Mouse (Mus musculus) MEL (cell line): ENCODE measurements at regions not wholly inside any gene's neighbourhood (a gene's known extent, or its start where the extent isn't known, plus 50 kb on each side); places are given as distances from the start of the nearest gene placed in this dataset.
A peak's percentile ranks its signal among the peaks of the same experiment; 100 is the strongest.

Experiments used
- DNase-seq: peaks from one replicate; pipeline ENCODE4 v3.0.0; 2011; ENCODE audit warnings: low read depth, low spot score
- H3K27ac ChIP-seq: 2 replicates; pipeline ENCODE4 v1.5.1; 2012; ENCODE audit warnings: low read depth, mild to moderate bottlenecking, control low read depth, low read length, moderate library complexity; ENCODE audit not compliant: control insufficient read depth
- H3K27me3 ChIP-seq, 2 experiments: fragments of 150-350 bp in 1 of 2; sonication (generic) in 1 of 2; 2 replicates each; pipeline ENCODE4 v1.6.1; 2012; ENCODE audit warnings: low read length in 2 of 2, mild to moderate bottlenecking in 2 of 2, improper control_type of control experiment in 1 of 2, moderate library complexity in 1 of 2; ENCODE audit not compliant: insufficient read depth in 2 of 2, control insufficient read depth in 1 of 2
- H3K36me3 ChIP-seq, 2 experiments: 2 replicates each; pipeline ENCODE4 v1.6.1; 2012 to 2014; ENCODE audit warnings: low read length in 2 of 2, improper control_type of control experiment in 1 of 2, inconsistent platforms in 1 of 2, mild to moderate bottlenecking in 1 of 2; ENCODE audit not compliant: insufficient read depth in 2 of 2, control insufficient read depth in 1 of 2
- H3K4me1 ChIP-seq, 2 experiments: fragments of 150-350 bp in 1 of 2; sonication (generic) in 1 of 2; 2 replicates each; pipeline ENCODE4 v1.6.1; 2012; ENCODE audit warnings: low read length in 2 of 2, improper control_type of control experiment in 1 of 2, mild to moderate bottlenecking in 1 of 2; ENCODE audit not compliant: insufficient read depth in 2 of 2, control insufficient read depth in 1 of 2
- H3K4me3 ChIP-seq, 2 experiments: fragments of 150-350 bp in 1 of 2; sonication (generic) in 1 of 2; 2 replicates each; pipeline ENCODE4 v1.5.1; 2012; ENCODE audit warnings: low read depth in 2 of 2, low read length in 2 of 2, mild to moderate bottlenecking in 2 of 2, moderate library complexity in 2 of 2, control low read depth in 1 of 2, improper control_type of control experiment in 1 of 2; ENCODE audit not compliant: control insufficient read depth in 1 of 2, insufficient read depth in 1 of 2
- H3K79me2 ChIP-seq: 2 replicates; pipeline ENCODE4 v1.6.1; 2012; ENCODE audit warnings: mild to moderate bottlenecking, low read length, moderate library complexity; ENCODE audit not compliant: control insufficient read depth, poor library complexity, insufficient read depth
- H3K9ac ChIP-seq: 2 replicates; pipeline ENCODE4 v1.6.1; 2012; ENCODE audit warnings: low read depth, mild to moderate bottlenecking, control low read depth, low read length, moderate library complexity; ENCODE audit not compliant: control insufficient read depth, poor library complexity, severe bottlenecking
- H3K9me3 ChIP-seq: fragments of 150-350 bp; sonication (generic); replicated peaks from 2 replicates; pipeline ENCODE4 v1.6.1; 2012; ENCODE audit warnings: mild to moderate bottlenecking, low read length, improper control_type of control experiment, moderate library complexity; ENCODE audit not compliant: insufficient read depth
- BHLHE40 ChIP-seq: IDR thresholded peaks from 2 replicates; pipeline ENCODE4 v1.6.1; 2012; ENCODE audit warnings: low read depth, mild to moderate bottlenecking, inconsistent platforms, low read length, improper control_type of control experiment, borderline replicate concordance
- CHD2 ChIP-seq: IDR thresholded peaks from 2 replicates; pipeline ENCODE4 v1.6.1; 2011; ENCODE audit warnings: low read length, improper control_type of control experiment
- CTCF ChIP-seq, 3 experiments: IDR thresholded peaks in 2 of 3; conservative IDR thresholded peaks in 1 of 3; 2 replicates each; pipeline ENCODE4 v1.5.1; 2011 to 2012; ENCODE audit warnings: low read length in 3 of 3, low read depth in 2 of 3, mild to moderate bottlenecking in 2 of 3, improper control_type of control experiment in 1 of 3, inconsistent platforms in 1 of 3, mixed read lengths in 1 of 3, moderate library complexity in 1 of 3; ENCODE audit not compliant: control insufficient read depth in 1 of 3, insufficient read depth in 1 of 3, poor library complexity in 1 of 3, severe bottlenecking in 1 of 3
- ETS1 ChIP-seq: IDR thresholded peaks from 2 replicates; pipeline ENCODE4 v1.6.1; 2012; ENCODE audit warnings: low read depth, mild to moderate bottlenecking, inconsistent platforms, low read length, improper control_type of control experiment, moderate library complexity
- JUND ChIP-seq: IDR thresholded peaks from 2 replicates; pipeline ENCODE4 v1.6.1; 2011; ENCODE audit warnings: low read depth, mild to moderate bottlenecking, improper control_type of control experiment, low read length
- MAFK ChIP-seq: IDR thresholded peaks from 2 replicates; pipeline ENCODE4 v1.6.1; 2011; ENCODE audit warnings: low read depth, mild to moderate bottlenecking, low read length, improper control_type of control experiment, borderline replicate concordance
- MAX ChIP-seq: IDR thresholded peaks from 2 replicates; pipeline ENCODE4 v1.6.1; 2011; ENCODE audit warnings: low read length, improper control_type of control experiment
- MEF2A ChIP-seq: IDR thresholded peaks from 2 replicates; pipeline ENCODE4 v1.6.1; 2014; ENCODE audit warnings: low read depth, mild to moderate bottlenecking, inconsistent platforms, low read length, improper control_type of control experiment; ENCODE audit not compliant: poor library complexity, insufficient replicate concordance, severe bottlenecking; ENCODE audit errors: extremely low read depth
- MXI1 ChIP-seq: IDR thresholded peaks from 2 replicates; pipeline ENCODE4 v1.6.1; 2011; ENCODE audit warnings: mild to moderate bottlenecking, low read depth, low read length, improper control_type of control experiment
- MYB ChIP-seq: IDR thresholded peaks from 2 replicates; pipeline ENCODE4 v1.6.1; 2011; ENCODE audit warnings: mild to moderate bottlenecking, low read depth, low read length, improper control_type of control experiment
- NRF1 ChIP-seq: IDR thresholded peaks from 2 replicates; pipeline ENCODE4 v1.6.1; 2014; ENCODE audit warnings: low read depth, mild to moderate bottlenecking, inconsistent platforms, low read length, improper control_type of control experiment, moderate library complexity; ENCODE audit not compliant: poor library complexity, insufficient read depth, severe bottlenecking
- RAD21 ChIP-seq: IDR thresholded peaks from 2 replicates; pipeline ENCODE4 v1.6.1; 2011; ENCODE audit warnings: mild to moderate bottlenecking, low read depth, low read length, improper control_type of control experiment
- RCOR1 ChIP-seq: IDR thresholded peaks from 2 replicates; pipeline ENCODE4 v1.6.1; 2012; ENCODE audit warnings: low read depth, mild to moderate bottlenecking, inconsistent platforms, low read length, improper control_type of control experiment
- SMC3 ChIP-seq: IDR thresholded peaks from 2 replicates; pipeline ENCODE4 v1.6.1; 2011; ENCODE audit warnings: low read depth, low read length, improper control_type of control experiment
- TAL1 ChIP-seq: IDR thresholded peaks from 2 replicates; pipeline ENCODE4 v1.6.1; 2012; ENCODE audit warnings: mild to moderate bottlenecking, inconsistent platforms, low read length, moderate library complexity, mixed read lengths
- ZC3H11A ChIP-seq: IDR thresholded peaks from 2 replicates; pipeline ENCODE4 v1.6.1; 2012; ENCODE audit warnings: low read depth, mild to moderate bottlenecking, inconsistent platforms, low read length, improper control_type of control experiment
- ZKSCAN1 ChIP-seq: IDR thresholded peaks from 2 replicates; pipeline ENCODE4 v1.6.1; 2012; ENCODE audit warnings: low read depth, mild to moderate bottlenecking, inconsistent platforms, low read length, improper control_type of control experiment, moderate library complexity
- ZMIZ1 ChIP-seq: IDR thresholded peaks from 2 replicates; pipeline ENCODE4 v1.6.1; 2012; ENCODE audit warnings: low read depth, mild to moderate bottlenecking, inconsistent platforms, low read length, improper control_type of control experiment, moderate library complexity

GRCm38 (mm10) chr2:109520471-109520870 lies 154.0 kb upstream of the Bdnf start:
- H3K27ac ChIP-seq, result no peak overlapping the region
- no peaks in the 10 kb centered on the region for H3K9me3 ChIP-seq
- no peaks in the 10 kb centered on the region for H3K79me2 ChIP-seq
- no peaks in the 10 kb centered on the region for H3K36me3 ChIP-seq
- H3K9ac ChIP-seq, result no peak overlapping the region
- TF ChIP-seq ZKSCAN1 (no peak), RCOR1 (no peak)
- no peak for DNase-seq
- no peaks in the 10 kb centered on the region for H3K4me1 ChIP-seq
- H3K27me3 ChIP-seq, result no peaks in the 10 kb centered on the region
- no peak overlapping the region for H3K4me3 ChIP-seq

GRCm38 (mm10) chr2:109539519-109539918 lies 135.0 kb upstream of the Bdnf start:
- H3K27me3 ChIP-seq, result no peaks in the 10 kb centered on the region; a peak in 1 of 4 replicates
- no peak overlapping the region for H3K4me3 ChIP-seq
- H3K9me3 ChIP-seq, result no peaks in the 10 kb centered on the region
- peak; percentile 6 for DNase-seq
- TF ChIP-seq RAD21, result peak; percentile 33
- no peak for TF ChIP-seq CHD2
- TF ChIP-seq MXI1, result no peak
- TF ChIP-seq CTCF (IDR thresholded peaks at IDR 0.05 in 2 of 3, conservative IDR thresholded peaks at IDR 0.05 in 1 of 3; ENCODE audit: control insufficient read depth in 1 of 3, insufficient read depth in 1 of 3, low read depth in 2 of 3, low read length in 3 of 3, poor library complexity in 1 of 3, severe bottlenecking in 1 of 3), result peak in 1 of 3 experiments; percentile 26; a peak in 2 of 6 replicates
- no peak for TF ChIP-seq JUND
- TF ChIP-seq SMC3, result peak; percentile 54
- no peaks in the 10 kb centered on the region for H3K4me1 ChIP-seq
- no peak overlapping the region for H3K9ac ChIP-seq
- H3K79me2 ChIP-seq, result no peaks in the 10 kb centered on the region
- H3K27ac ChIP-seq, result no peak overlapping the region
- no peaks in the 10 kb centered on the region for H3K36me3 ChIP-seq

- Histone ChIP-seq H3K4me3 (no peak overlapping the region), H3K9me3 (no peaks in the 10 kb centered on the region), H3K4me1 (no peaks in the 10 kb centered on the region), H3K9ac (no peak overlapping the region), H3K27ac (no peak overlapping the region), H3K27me3 (no peaks in the 10 kb centered on the region; a peak in 1 of 4 replicates), H3K36me3 (no peaks in the 10 kb centered on the region), H3K79me2 (no peaks in the 10 kb centered on the region)
- TF ChIP-seq MAFK (no peak), MEF2A (no peak), ZMIZ1 (no peak), MYB (no peak), ETS1 (no peak), TAL1 (no peak), ZC3H11A (no peak), SMC3 (no peak), NRF1 (no peak), BHLHE40 (no peak), MAX (no peak)
- no peak for DNase-seq
These were observed 127.9 kb upstream of the Bdnf start for GRCm38 (mm10) chr2:109546486-109547115.
